Mouse (Mus musculus): Measurements from ENCODE around the gene Lamtor1. TPM values are rescaled to one million over a fixed set of nuclear protein-coding genes. Genes with fewer than 3 reads are reported as not detected.

The Lamtor1 gene
- polyA plus RNA-seq, 1 experiment from 2014 or later: 161 TPM

DNA sequence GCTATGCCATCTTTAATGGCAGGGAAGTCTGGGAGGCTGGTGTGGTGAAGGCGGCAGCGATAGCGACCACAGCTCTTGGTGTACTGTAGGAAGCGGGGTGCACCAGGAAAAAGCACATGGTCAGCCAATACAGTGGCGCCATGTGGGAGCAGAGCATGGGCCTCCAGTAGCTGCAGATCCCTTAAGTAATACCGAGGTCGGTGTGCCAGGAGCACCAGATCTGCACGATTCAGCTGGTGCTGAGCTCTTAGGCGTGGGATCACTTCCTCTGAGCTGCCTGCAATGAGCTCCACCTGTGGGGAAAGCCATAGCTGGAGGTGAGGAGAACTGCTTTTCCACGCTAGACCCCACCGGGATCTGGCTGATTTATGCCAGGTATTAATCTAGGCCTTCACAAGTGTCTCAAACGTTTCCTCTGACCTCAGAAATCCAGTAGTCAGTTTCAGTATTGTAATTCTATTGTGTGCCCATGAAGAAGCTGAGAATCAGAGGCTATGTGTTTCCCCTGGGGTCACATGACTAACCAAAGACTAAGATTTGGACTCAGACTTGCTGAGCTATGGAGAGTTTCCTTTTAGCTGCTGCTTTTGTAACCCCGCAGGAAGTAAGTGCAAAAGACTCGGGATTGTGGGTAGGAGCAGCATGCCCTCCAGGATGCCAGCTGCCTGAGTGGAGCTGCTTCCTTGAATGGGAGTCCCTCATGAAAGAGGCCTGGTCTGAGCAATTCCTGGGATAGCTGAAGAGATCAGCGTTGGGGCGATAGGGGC lies 5.2 kb upstream of the Lamtor1 start:
- H3K4me3 ChIP-seq (ENCODE audit: low read depth, low read length): no peak overlapping the region
- peaks cover 6% of the 10 kb centered on the region; the same call in 1 of the 2 replicates for H3K36me3 ChIP-seq (ENCODE audit: insufficient read depth)
- H3K27me3 ChIP-seq (ENCODE audit: insufficient read depth, low read length): no peaks in the 10 kb centered on the region
- H3K9ac ChIP-seq: no peak overlapping the region
- no peak for TF ChIP-seq CTCF (IDR thresholded peaks at IDR 0.05; ENCODE audit: low read depth)
- no peak overlapping the region for H3K4me2 ChIP-seq
- H3K9me3 ChIP-seq (ENCODE audit: low read depth, low read length): no peaks in the 10 kb centered on the region
- DNase-seq (no peak), ATAC-seq (ENCODE audit: insufficient read depth) (no peak)
- 86% methylated on average over 16 of the region's 16 CpGs for WGBS
- no peaks in the 10 kb centered on the region; the same call in 1 of the 2 replicates for H3K4me1 ChIP-seq (ENCODE audit: insufficient read depth)
- no peak overlapping the region for H3K27ac ChIP-seq (ENCODE audit: low read depth)

DNA sequence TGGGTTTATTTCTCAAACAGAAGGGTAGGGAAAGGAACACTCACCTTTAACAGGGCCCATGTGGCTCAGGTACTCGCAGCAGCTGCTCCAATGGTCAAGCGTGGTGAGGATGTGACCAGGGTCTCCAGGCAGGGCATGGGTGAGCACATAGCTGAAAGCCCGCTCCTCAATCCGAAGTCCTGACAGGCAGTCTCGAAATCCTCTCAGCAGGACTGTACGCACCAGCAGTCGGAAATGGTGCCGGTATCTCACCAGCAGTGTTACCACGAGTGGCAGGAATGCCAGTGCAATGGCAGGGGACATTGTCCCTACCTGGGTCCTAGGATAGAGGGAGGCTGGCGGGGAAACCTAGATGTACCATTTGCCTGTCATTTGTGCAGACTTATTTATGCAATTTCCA lies 3.7 kb upstream of the Lamtor1 start:
- H3K27me3 ChIP-seq (ENCODE audit: insufficient read depth, low read length): no peaks in the 10 kb centered on the region
- no peak overlapping the region for H3K4me3 ChIP-seq (ENCODE audit: low read depth, low read length)
- peaks cover 6% of the 10 kb centered on the region; the same call in 1 of the 2 replicates for H3K36me3 ChIP-seq (ENCODE audit: insufficient read depth)
- no peak for TF ChIP-seq CTCF (IDR thresholded peaks at IDR 0.05; ENCODE audit: low read depth)
- no peak for DNase-seq
- H3K27ac ChIP-seq (ENCODE audit: low read depth): no peak overlapping the region
- no peaks in the 10 kb centered on the region for H3K9me3 ChIP-seq (ENCODE audit: low read depth, low read length)
- H3K9ac ChIP-seq: no peak overlapping the region
- no peaks in the 10 kb centered on the region; the same call in 1 of the 2 replicates for H3K4me1 ChIP-seq (ENCODE audit: insufficient read depth)
- 88% methylated on average over 10 of the region's 10 CpGs for WGBS
- no peak overlapping the region for H3K4me2 ChIP-seq
- no peak for ATAC-seq (ENCODE audit: insufficient read depth)

DNA sequence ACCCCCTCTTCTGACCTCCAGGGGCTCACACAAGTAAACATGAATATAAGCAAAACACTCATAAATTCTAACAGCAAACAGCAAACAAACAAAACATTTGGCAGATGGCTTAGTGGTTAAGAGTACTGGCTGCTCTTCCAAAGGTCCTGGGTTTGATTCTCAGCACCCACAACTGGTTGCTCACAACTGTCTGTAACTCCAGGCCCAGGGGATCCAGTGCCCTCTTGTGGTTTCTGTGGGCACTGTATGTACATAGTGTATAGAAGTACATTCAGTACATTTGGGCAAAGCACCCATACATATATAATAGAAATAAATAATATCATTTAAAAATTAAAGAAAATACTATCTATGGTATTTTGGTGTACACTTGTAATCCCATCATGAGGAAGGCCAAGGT lies 2.9 kb upstream of the Lamtor1 start:
- Histone ChIP-seq H3K36me3 (ENCODE audit: insufficient read depth) (peaks cover 6% of the 10 kb centered on the region; the same call in 1 of the 2 replicates), H3K4me3 (ENCODE audit: low read depth, low read length) (no peak overlapping the region), H3K4me2 (no peak overlapping the region), H3K9ac (no peak overlapping the region), H3K27ac (ENCODE audit: low read depth) (no peak overlapping the region), H3K27me3 (ENCODE audit: insufficient read depth, low read length) (no peaks in the 10 kb centered on the region), H3K9me3 (ENCODE audit: low read depth, low read length) (no peaks in the 10 kb centered on the region), H3K4me1 (ENCODE audit: insufficient read depth) (no peaks in the 10 kb centered on the region)
- DNase-seq (peak; percentile 17), ATAC-seq (ENCODE audit: insufficient read depth) (no peak)
- peak; percentile 23 for TF ChIP-seq CTCF (IDR thresholded peaks at IDR 0.05; ENCODE audit: low read depth)

DNA sequence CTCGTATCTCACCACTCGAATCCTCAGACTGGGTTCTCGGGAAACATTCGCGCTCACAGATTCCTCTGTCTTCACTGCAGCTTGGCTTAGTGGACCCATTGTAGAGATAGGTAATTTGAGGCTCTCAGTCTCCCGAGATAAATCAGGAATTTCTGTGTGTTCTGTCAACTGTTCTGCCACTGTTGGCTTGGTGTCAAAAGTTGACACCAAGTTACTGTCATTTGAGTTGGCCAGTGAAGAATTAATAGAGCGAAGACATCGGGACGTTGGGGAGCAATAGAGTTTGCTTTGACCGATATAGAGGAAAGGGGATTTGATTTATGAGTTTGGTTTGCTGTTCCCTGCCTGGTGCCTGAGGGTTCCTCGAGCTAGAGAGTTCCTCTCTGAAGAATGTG lies 580 bp downstream of the Lamtor1 start, which contains the start of gene Tomt:
Tomt (minus strand) TSS at position 73 of the 395 bp plus-strand sequence.
- no peak for TF ChIP-seq CTCF (IDR thresholded peaks at IDR 0.05; ENCODE audit: low read depth)
- Histone ChIP-seq H3K36me3 (ENCODE audit: insufficient read depth) (peaks cover 18% of the 10 kb centered on the region), H3K27ac (ENCODE audit: low read depth) (peak within 1 kb of the TSS; percentile 96), H3K4me2 (peak within 1 kb of the TSS; percentile 62), H3K9ac (peak within 1 kb of the TSS; percentile 88), H3K4me1 (ENCODE audit: insufficient read depth) (no peaks in the 10 kb centered on the region), H3K27me3 (ENCODE audit: insufficient read depth, low read length) (no peaks in the 10 kb centered on the region), H3K9me3 (ENCODE audit: low read depth, low read length) (no peaks in the 10 kb centered on the region), H3K4me3 (ENCODE audit: low read depth, low read length) (peak within 1 kb of the TSS; percentile 81)
- ATAC-seq (ENCODE audit: insufficient read depth): no peak
- DNase-seq: no peak
- WGBS: 10% methylated on average over 11 of the region's 11 CpGs

DNA sequence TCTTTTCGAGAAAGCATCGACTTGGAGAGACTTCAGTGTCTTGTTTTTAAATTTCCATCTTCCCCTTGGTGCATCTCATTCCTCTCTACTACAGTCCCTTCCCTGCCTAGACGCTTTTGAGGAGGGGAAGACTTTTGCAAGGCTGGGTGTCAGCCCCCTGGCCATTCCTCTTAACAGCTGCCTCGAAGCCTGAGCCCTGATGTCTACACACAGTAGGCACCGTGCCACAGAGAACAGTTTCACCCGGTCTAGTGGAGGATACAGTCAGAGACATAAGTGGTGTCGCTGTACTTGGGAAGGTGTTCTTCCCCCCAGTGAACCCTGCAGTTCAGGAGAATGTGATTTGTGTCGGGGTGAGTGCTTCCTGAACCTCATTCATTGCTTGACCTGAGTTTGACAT lies 992 bp downstream of the Lamtor1 start:
- no peaks in the 10 kb centered on the region for H3K27me3 ChIP-seq (ENCODE audit: insufficient read depth, low read length)
- WGBS: 61% methylated on average over 8 of the region's 8 CpGs
- no peaks in the 10 kb centered on the region for H3K4me1 ChIP-seq (ENCODE audit: insufficient read depth)
- H3K4me3 ChIP-seq (ENCODE audit: low read depth, low read length): peak overlapping the region; percentile 81
- DNase-seq (no peak), ATAC-seq (ENCODE audit: insufficient read depth) (no peak)
- no peaks in the 10 kb centered on the region for H3K9me3 ChIP-seq (ENCODE audit: low read depth, low read length)
- peak overlapping the region; percentile 62 for H3K4me2 ChIP-seq
- peak overlapping the region; percentile 96; the same call in 1 of the 2 replicates for H3K27ac ChIP-seq (ENCODE audit: low read depth)
- no peak for TF ChIP-seq CTCF (IDR thresholded peaks at IDR 0.05; ENCODE audit: low read depth)
- H3K36me3 ChIP-seq (ENCODE audit: insufficient read depth): peaks cover 21% of the 10 kb centered on the region
- H3K9ac ChIP-seq: peak overlapping the region; percentile 88

DNA sequence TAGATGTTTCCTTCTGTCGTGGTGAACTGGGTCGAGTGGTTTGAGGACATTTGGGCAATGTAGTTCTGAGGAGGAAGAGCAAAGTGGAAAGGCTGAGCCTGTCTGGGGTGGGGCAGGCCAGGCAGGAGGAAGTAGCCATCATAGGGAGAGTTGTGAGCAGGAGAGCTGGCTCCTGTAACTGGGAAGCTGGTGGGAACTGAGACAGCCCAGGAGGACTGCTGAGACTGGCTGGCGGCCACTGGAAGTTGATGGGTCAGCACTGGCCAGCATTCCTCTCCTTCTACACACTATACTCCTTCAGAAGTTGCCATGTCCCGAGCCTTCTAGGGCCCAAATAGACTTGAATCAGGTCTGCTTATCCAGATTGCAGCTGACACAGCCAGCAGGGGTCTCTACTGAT lies 2.7 kb downstream of the Lamtor1 start:
- Histone ChIP-seq H3K9me3 (ENCODE audit: low read depth, low read length) (no peaks in the 10 kb centered on the region), H3K4me1 (ENCODE audit: insufficient read depth) (no peaks in the 10 kb centered on the region), H3K27me3 (ENCODE audit: insufficient read depth, low read length) (no peaks in the 10 kb centered on the region), H3K36me3 (ENCODE audit: insufficient read depth) (peaks cover 38% of the 10 kb centered on the region), H3K4me3 (ENCODE audit: low read depth, low read length) (no peak overlapping the region), H3K27ac (ENCODE audit: low read depth) (no peak overlapping the region), H3K9ac (no peak overlapping the region), H3K4me2 (0 out of 2 replicates have a peak overlapping the region, but pooled peaks have one; percentile 1)
- no peak for ATAC-seq (ENCODE audit: insufficient read depth)
- no peak for DNase-seq
- WGBS: 65% methylated on average over 4 of the region's 4 CpGs
- TF ChIP-seq CTCF (IDR thresholded peaks at IDR 0.05; ENCODE audit: low read depth): no peak

DNA sequence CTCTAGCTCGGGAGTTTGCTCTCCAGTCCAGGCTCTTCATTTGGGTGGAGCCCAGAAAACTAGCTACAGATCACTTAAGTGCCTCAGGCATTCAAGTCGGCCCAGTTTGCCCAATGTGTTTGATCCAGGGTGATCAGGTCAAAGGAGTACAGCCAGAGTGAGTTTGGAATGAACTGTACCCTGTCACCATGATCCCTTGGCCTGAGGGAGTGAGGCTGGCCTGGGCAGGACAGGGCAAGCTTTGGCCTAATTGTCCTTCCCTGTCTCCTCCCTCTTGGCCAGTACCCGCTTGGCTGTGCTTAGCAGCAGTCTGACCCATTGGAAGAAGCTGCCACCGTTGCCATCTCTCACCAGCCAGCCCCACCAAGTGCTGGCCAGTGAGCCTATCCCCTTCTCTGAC lies 4.4 kb downstream of the Lamtor1 start:
- Histone ChIP-seq H3K36me3 (ENCODE audit: insufficient read depth) (peaks cover 51% of the 10 kb centered on the region), H3K9me3 (ENCODE audit: low read depth, low read length) (no peaks in the 10 kb centered on the region), H3K4me1 (ENCODE audit: insufficient read depth) (no peaks in the 10 kb centered on the region), H3K27ac (ENCODE audit: low read depth) (no peak overlapping the region), H3K9ac (no peak overlapping the region), H3K4me3 (ENCODE audit: low read depth, low read length) (no peak overlapping the region), H3K4me2 (no peak overlapping the region), H3K27me3 (ENCODE audit: insufficient read depth, low read length) (no peaks in the 10 kb centered on the region)
- ATAC-seq (ENCODE audit: insufficient read depth) (no peak), DNase-seq (no peak)
- TF ChIP-seq CTCF (IDR thresholded peaks at IDR 0.05; ENCODE audit: low read depth): no peak
- 78% methylated on average over 4 of the region's 4 CpGs for WGBS
